Mouse (Mus musculus) kidney, adult 9 months (tissue): ENCODE measurements around the gene Gbgt1.
A peak's percentile ranks its signal among the peaks of the same experiment; 100 is the strongest.

Experiments
- DNase-seq: peaks from one replicate; pipeline ENCODE4 v3.0.0; 2022

The Gbgt1 gene

GRCm38 (mm10) chr2:28532938-28533771 is 36.5 kb downstream of the Gbgt1 start:
- peak; percentile 89 for DNase-seq

GRCm38 (mm10) chr2:28533901-28534435 is 37.3 kb downstream of the Gbgt1 start:
- DNase-seq = no peak

GRCm38 (mm10) chr2:28534436-28535262 is 38.0 kb downstream of the Gbgt1 start:
- no peak for DNase-seq

- no peak for DNase-seq
These were observed 38.5 kb downstream of the Gbgt1 start for GRCm38 (mm10) chr2:28535263-28535540.

GRCm38 (mm10) chr2:28535650-28536049 is 39.0 kb downstream of the Gbgt1 start:
- no peak for DNase-seq

- DNase-seq = no peak
These were observed 39.5 kb downstream of the Gbgt1 start for GRCm38 (mm10) chr2:28536166-28536565.

- DNase-seq = no peak
These were observed 40.3 kb downstream of the Gbgt1 start for GRCm38 (mm10) chr2:28536766-28537633.

GRCm38 (mm10) chr2:28537634-28537920 is 40.9 kb downstream of the Gbgt1 start:
- no peak for DNase-seq

- DNase-seq = no peak
These were observed 41.5 kb downstream of the Gbgt1 start for GRCm38 (mm10) chr2:28537995-28538816.

GRCm38 (mm10) chr2:28538817-28539128 is 42.1 kb downstream of the Gbgt1 start:
- no peak for DNase-seq

GRCm38 (mm10) chr2:28539206-28539605 is 42.5 kb downstream of the Gbgt1 start:
- DNase-seq = peak; percentile 47

GRCm38 (mm10) chr2:28539949-28540348 is 43.3 kb downstream of the Gbgt1 start:
- DNase-seq = no peak

- no peak for DNase-seq
These were observed 44.0 kb downstream of the Gbgt1 start for GRCm38 (mm10) chr2:28540587-28541227.

- no peak for DNase-seq
These were observed 47.2 kb downstream of the Gbgt1 start for GRCm38 (mm10) chr2:28543894-28544293.

- DNase-seq = no peak
These were observed 49.3 kb downstream of the Gbgt1 start for GRCm38 (mm10) chr2:28545976-28546375.

- DNase-seq = no peak
These were observed 49.9 kb downstream of the Gbgt1 start for GRCm38 (mm10) chr2:28546560-28546959.

- DNase-seq = peak; percentile 90
These were observed 50.8 kb downstream of the Gbgt1 start for GRCm38 (mm10) chr2:28547237-28548172.

GRCm38 (mm10) chr2:28549157-28549556 is 52.5 kb downstream of the Gbgt1 start:
- DNase-seq = no peak

GRCm38 (mm10) chr2:28552301-28552700 is 55.6 kb downstream of the Gbgt1 start:
- no peak for DNase-seq
